Mouse (Mus musculus): ENCODE data around the gene Lhpp. TPM values are rescaled to one million over a fixed set of nuclear protein-coding genes. Genes with fewer than 3 reads are reported as not detected.

Lhpp gene
- polyA plus RNA-seq, 1 experiment, result 4.7 TPM

DNA sequence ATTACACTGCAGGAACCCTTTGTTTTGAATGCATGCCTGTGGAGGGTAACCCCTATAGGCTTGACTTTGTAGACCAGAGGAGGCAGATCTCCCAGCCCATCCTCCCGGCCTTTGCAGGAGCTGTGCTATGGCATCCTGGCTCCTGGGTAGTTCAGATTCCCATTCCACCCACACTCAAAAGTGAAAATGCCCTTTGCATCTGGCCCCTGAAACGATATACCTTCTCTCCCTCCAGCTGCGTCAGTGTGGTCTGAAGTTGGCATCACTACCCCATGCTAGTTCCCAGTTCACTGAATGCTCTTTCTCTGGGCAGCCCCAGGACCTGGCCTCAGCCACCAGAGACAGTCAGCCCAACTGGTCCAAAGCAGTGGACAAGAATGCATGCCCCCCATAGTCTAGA is 91.6 kb downstream of the Lhpp start:
- Histone ChIP-seq H3K79me2 (ENCODE audit: control insufficient read depth, insufficient read depth) (no peaks in the 10 kb centered on the region), H3K36me3 (ENCODE audit: control insufficient read depth, insufficient read depth) (no peaks in the 10 kb centered on the region), H3K4me3 (no peak overlapping the region), H3K27me3 (ENCODE audit: control insufficient read depth, insufficient read depth, insufficient read length) (no peaks in the 10 kb centered on the region), H3K4me2 (ENCODE audit: low read depth) (peak overlapping the region; percentile 8), H3ac (ENCODE audit: control insufficient read depth, insufficient read length) (no peak overlapping the region)
- TF ChIP-seq POLR2A (IDR thresholded peaks at IDR 0.05; ENCODE audit: insufficient read length, low read depth), result no peak
- no peak for TF ChIP-seq MAX (IDR thresholded peaks at IDR 0.05; ENCODE audit: low read depth)
- no peak for TF ChIP-seq REST (IDR thresholded peaks at IDR 0.05; ENCODE audit: insufficient read depth, insufficient read length)
- peak in 1 of 3 experiments; percentile 60 for TF ChIP-seq MYOD1 (IDR thresholded peaks at IDR 0.05; ENCODE audit: control insufficient read depth in 1 of 3, insufficient read length in 2 of 3, low read depth in 2 of 3)

DNA sequence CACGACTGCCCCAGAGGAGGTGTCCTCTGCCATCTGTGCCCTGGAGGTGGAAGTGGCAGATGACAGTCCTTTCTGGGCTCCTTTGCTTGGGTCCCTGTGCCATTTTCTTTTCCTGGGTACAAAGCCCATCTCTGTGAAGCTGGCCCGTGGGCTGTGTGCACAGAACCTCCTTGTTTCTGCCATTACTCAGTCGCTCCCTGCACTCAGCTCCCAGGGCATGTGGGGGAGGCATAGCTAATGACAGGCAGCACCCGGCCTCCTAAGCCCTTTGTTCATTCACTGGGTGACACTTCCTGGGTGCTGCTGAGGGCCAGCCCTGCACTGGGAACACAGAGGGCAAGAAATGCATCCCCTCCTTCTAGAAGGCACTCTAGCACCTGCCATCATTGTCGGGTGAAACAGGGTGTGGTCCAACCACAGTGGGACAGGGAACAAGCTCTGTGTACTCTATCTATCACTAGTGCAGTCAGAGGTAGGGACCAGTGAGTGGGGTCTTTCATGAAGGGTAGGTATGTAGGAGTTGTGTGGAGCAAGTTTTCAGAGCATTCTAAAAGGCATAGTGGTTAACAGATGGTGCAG is 92.1 kb downstream of the Lhpp start:
- Histone ChIP-seq H3K36me3 (ENCODE audit: control insufficient read depth, insufficient read depth) (no peaks in the 10 kb centered on the region), H3ac (ENCODE audit: control insufficient read depth, insufficient read length) (no peak overlapping the region), H3K79me2 (ENCODE audit: control insufficient read depth, insufficient read depth) (no peaks in the 10 kb centered on the region), H3K27me3 (ENCODE audit: control insufficient read depth, insufficient read depth, insufficient read length) (no peaks in the 10 kb centered on the region), H3K4me3 (no peak overlapping the region), H3K4me2 (ENCODE audit: low read depth) (peak overlapping the region; percentile 8)
- TF ChIP-seq MYOD1 (IDR thresholded peaks at IDR 0.05; ENCODE audit: control insufficient read depth in 1 of 3, insufficient read length in 2 of 3, low read depth in 2 of 3), result peak in 2 of 3 experiments; percentile 15 to 67
- no peak for TF ChIP-seq E2F4 (IDR thresholded peaks at IDR 0.05; ENCODE audit: insufficient read depth)
- TF ChIP-seq MYOG (IDR thresholded peaks at IDR 0.05; ENCODE audit: control insufficient read depth in 1 of 3, insufficient read depth in 1 of 3, insufficient read length in 2 of 3, low read depth in 2 of 3), result peak in 2 of 3 experiments; percentile 32 to 61

DNA sequence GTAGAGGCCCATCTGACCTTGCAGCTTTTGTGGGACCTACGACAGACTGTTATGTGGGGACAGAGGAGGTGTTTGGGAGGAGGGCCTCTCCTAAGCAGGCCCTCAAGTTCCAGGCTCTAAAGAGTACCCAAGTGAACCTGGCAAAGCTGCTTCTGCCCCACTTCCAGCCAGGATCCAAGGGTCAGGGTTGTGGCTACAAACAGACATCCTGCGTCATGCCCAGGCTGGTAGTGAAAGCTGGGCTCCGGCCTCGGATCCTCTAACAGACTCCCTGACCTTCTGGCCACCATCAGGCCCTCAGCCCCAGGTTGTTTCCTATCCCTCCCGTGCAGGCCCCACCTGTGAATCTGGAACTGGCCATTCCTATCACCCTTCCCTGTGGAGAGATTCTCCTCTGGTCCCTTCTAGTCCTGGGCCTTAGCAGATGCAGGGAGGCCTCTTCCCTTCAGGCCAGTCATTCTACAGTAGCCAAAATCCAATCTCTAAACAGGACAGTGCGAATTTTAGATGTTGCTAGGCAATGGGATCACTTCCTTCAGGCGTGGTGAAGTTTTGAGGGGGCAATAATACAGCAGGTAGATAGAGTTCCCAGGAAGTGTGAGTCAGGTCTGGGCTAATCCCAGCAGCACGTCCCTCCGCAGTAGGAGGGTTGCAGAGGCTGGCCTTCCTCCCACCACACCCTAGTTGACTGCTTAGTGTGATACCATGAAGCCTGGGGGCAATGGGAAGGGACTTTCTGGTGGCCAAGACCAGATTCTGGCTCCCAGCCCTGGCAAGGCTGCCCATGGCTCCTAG is 93.3 kb downstream of the Lhpp start:
- H3K79me2 ChIP-seq (ENCODE audit: control insufficient read depth, insufficient read depth), result no peaks in the 10 kb centered on the region
- H3K36me3 ChIP-seq (ENCODE audit: control insufficient read depth, insufficient read depth), result no peaks in the 10 kb centered on the region
- H3ac ChIP-seq (ENCODE audit: control insufficient read depth, insufficient read length), result no peak overlapping the region
- TF ChIP-seq SRF (IDR thresholded peaks at IDR 0.05; ENCODE audit: control insufficient read depth, insufficient read length, low read depth), result no peak
- no peak for TF ChIP-seq TCF12 (IDR thresholded peaks at IDR 0.05; ENCODE audit: insufficient read depth, poor library complexity, severe bottlenecking)
- peak in 1 of 3 experiments; percentile 9 for TF ChIP-seq MYOG (IDR thresholded peaks at IDR 0.05; ENCODE audit: control insufficient read depth in 1 of 3, insufficient read depth in 1 of 3, insufficient read length in 2 of 3, low read depth in 2 of 3)
- TF ChIP-seq USF1 (IDR thresholded peaks at IDR 0.05; ENCODE audit: low read depth), result no peak
- no peaks in the 10 kb centered on the region for H3K27me3 ChIP-seq (ENCODE audit: control insufficient read depth, insufficient read depth, insufficient read length)
- no peak overlapping the region for H3K4me3 ChIP-seq
- no peak overlapping the region for H3K4me2 ChIP-seq (ENCODE audit: low read depth)

DNA sequence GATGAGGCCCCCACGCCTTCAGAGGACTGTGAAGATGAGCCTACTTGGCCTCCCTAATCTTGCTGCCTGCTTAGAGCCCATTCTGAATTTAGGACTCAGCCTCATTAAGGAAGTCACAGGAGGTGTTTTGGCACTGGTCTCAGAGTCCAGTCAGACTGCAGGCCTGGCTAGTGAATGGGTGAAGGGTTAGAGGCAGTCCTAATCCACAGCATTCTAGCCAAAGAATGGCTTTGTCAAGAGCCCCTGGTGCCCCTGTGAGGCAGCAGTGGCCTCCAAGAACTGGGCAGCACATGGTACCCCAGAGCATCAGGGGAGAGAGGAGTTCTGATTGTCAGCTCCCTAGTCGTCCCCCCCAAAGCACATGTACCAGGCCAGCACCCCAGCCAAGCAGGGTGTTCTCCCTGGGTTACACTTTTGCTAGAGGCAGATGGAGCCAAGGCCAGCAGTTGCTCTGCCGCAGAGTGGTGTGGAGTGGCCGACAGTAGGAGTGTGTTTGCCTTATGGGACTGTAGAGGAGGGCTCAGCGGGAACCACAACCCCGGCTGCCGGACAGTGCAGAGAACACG is 94.0 kb downstream of the Lhpp start:
- Histone ChIP-seq H3K36me3 (ENCODE audit: control insufficient read depth, insufficient read depth) (no peaks in the 10 kb centered on the region), H3K27me3 (ENCODE audit: control insufficient read depth, insufficient read depth, insufficient read length) (no peaks in the 10 kb centered on the region), H3K79me2 (ENCODE audit: control insufficient read depth, insufficient read depth) (no peaks in the 10 kb centered on the region), H3K4me3 (no peak overlapping the region), H3ac (ENCODE audit: control insufficient read depth, insufficient read length) (no peak overlapping the region), H3K4me2 (ENCODE audit: low read depth) (no peak overlapping the region)
- no peak for TF ChIP-seq MYOG (IDR thresholded peaks at IDR 0.05; ENCODE audit: control insufficient read depth in 1 of 3, insufficient read depth in 1 of 3, insufficient read length in 2 of 3, low read depth in 2 of 3)
- TF ChIP-seq POLR2A (IDR thresholded peaks at IDR 0.05; ENCODE audit: insufficient read length, low read depth), result no peak

DNA sequence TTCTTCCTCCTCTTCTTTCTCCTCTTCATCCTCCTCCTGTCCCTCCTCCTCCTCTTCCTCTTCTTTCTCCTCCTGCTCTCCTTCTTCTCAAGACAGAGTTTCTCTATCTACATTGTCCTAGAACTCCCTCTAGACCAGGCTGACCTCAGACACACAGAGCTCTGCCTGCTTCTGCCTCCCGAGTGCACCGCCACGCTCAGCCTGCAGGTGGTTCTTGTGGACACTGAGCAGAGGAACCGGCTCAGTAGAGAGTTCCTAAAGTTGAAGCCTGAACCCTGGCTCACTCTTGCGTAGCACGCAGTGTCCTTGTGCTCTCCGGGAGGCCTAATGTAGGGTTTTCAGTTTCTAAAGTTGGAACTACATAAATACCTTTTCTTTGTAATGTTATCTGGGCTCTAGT is 94.7 kb downstream of the Lhpp start:
- Histone ChIP-seq H3K79me2 (ENCODE audit: control insufficient read depth, insufficient read depth) (no peaks in the 10 kb centered on the region), H3K4me2 (ENCODE audit: low read depth) (no peak overlapping the region), H3K4me3 (no peak overlapping the region), H3K36me3 (ENCODE audit: control insufficient read depth, insufficient read depth) (no peaks in the 10 kb centered on the region), H3K27me3 (ENCODE audit: control insufficient read depth, insufficient read depth, insufficient read length) (no peaks in the 10 kb centered on the region), H3ac (ENCODE audit: control insufficient read depth, insufficient read length) (no peak overlapping the region)
- TF ChIP-seq MAX (IDR thresholded peaks at IDR 0.05; ENCODE audit: low read depth), result no peak
- TF ChIP-seq MYOG (IDR thresholded peaks at IDR 0.05; ENCODE audit: control insufficient read depth in 1 of 3, insufficient read depth in 1 of 3, insufficient read length in 2 of 3, low read depth in 2 of 3), result no peak
- TF ChIP-seq USF1 (IDR thresholded peaks at IDR 0.05; ENCODE audit: low read depth), result no peak
- no peak for TF ChIP-seq MYOD1 (IDR thresholded peaks at IDR 0.05; ENCODE audit: control insufficient read depth in 1 of 3, insufficient read length in 2 of 3, low read depth in 2 of 3)
- no peak for TF ChIP-seq TCF3 (IDR thresholded peaks at IDR 0.05; ENCODE audit: insufficient read length, low read depth)
- TF ChIP-seq REST (IDR thresholded peaks at IDR 0.05; ENCODE audit: insufficient read depth, insufficient read length), result no peak
- TF ChIP-seq POLR2A (IDR thresholded peaks at IDR 0.05; ENCODE audit: insufficient read length, low read depth), result no peak
- no peak for TF ChIP-seq E2F4 (IDR thresholded peaks at IDR 0.05; ENCODE audit: insufficient read depth)
- TF ChIP-seq SRF (IDR thresholded peaks at IDR 0.05; ENCODE audit: control insufficient read depth, insufficient read length, low read depth), result no peak
- TF ChIP-seq CEBPB (IDR thresholded peaks at IDR 0.05; ENCODE audit: insufficient read depth, poor library complexity, severe bottlenecking), result no peak
- no peak for TF ChIP-seq TCF12 (IDR thresholded peaks at IDR 0.05; ENCODE audit: insufficient read depth, poor library complexity, severe bottlenecking)
- TF ChIP-seq POLR2AphosphoS2 (IDR thresholded peaks at IDR 0.05; ENCODE audit: insufficient read length, low read depth), result no peak

Measured in myocyte (in vitro differentiated cells).